Mouse (Mus musculus): ENCODE results near the gene Tssc4.
A peak's percentile ranks its signal among the peaks of the same experiment; 100 is the strongest.

Gene Tssc4

GRCm38 (mm10) chr7:143068882-143069591 lies at the start of gene Tssc4:
Gene Tssc4, plus strand, starts transcription at chr7:143069249.
- peak; percentile 98 to 99 for DNase-seq (ENCODE audit: low spot score in 2 of 2)

GRCm38 (mm10) chr7:143020040-143020439 lies 49.0 kb upstream of the Tssc4 start:
- no peak for DNase-seq (ENCODE audit: low spot score in 2 of 2)

GRCm38 (mm10) chr7:143020764-143021163 lies 48.3 kb upstream of the Tssc4 start:
- no peak for DNase-seq (ENCODE audit: low spot score in 2 of 2)

GRCm38 (mm10) chr7:143021356-143022164 lies 47.5 kb upstream of the Tssc4 start:
- no peak for DNase-seq (ENCODE audit: low spot score in 2 of 2)

DNA sequence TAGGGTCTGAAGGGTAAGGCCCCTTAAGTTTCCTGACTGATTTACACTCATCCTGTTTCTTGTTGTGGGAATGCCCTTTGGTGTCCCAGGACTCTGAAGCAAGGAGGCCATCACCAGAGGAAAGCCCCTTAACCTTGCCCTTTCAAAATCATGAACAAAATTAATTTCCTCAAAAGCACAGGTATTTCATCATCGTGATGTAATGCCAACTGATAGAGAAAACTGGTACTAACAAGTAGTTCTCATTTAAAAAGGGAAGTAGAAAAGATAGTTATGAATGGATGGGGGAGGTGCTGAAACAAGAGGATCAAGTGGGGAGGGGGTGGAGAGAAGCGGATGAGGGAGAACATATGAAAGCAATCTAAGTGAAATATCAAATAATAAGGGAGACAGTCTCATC lies 45.5 kb upstream of the Tssc4 start:
- no peak for DNase-seq (ENCODE audit: low spot score in 2 of 2)

DNA sequence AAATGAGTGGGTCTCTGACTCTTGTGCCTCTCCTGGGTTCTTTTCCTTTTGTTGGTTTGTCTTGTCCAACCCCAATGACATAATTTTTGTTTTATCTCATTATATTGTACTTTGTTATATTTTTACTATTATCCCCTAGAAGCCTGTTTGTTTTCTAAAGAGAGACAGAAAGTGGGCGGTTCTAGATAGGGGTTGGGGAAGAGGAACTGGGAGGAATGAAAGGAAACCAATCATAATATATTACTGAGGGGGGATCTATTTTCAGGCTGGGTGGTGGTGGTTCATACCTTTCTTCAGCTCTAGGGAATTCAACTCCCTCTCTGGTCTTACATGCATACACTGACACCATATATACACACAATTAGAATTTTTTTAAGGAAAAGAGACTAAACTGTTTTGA lies 44.8 kb upstream of the Tssc4 start:
- DNase-seq (ENCODE audit: low spot score in 2 of 2) = no peak

- DNase-seq (ENCODE audit: low spot score in 2 of 2) = no peak
These were observed 43.6 kb upstream of the Tssc4 start for GRCm38 (mm10) chr7:143025496-143025895.

- no peak for DNase-seq (ENCODE audit: low spot score in 2 of 2)
These were observed 41.9 kb upstream of the Tssc4 start for GRCm38 (mm10) chr7:143027196-143027595.

DNA sequence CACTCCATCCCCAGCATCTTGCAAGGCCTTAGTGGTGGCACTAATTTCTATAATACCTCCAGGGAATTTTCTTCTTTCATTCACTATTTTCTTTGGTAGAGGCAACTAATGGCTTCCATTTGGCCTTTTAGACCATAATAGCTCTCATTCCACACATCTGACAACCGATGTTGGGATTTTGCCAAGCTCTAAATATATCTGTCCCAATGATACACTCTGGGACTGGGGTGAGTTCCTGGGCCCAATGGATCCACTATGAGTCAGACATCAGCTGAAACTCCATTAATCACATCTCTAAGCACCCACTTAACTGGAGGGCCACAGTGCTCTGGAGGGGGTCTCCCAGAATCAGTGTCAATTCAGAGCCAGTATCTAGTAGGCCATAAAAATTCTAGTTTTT lies 37.2 kb upstream of the Tssc4 start:
- no peak for DNase-seq (ENCODE audit: low spot score in 2 of 2)

- DNase-seq (ENCODE audit: low spot score in 2 of 2) = no peak
These were observed 35.5 kb upstream of the Tssc4 start for GRCm38 (mm10) chr7:143033581-143033980.

- DNase-seq (ENCODE audit: low spot score in 2 of 2) = no peak
These were observed 34.9 kb upstream of the Tssc4 start for GRCm38 (mm10) chr7:143034112-143034511.

- DNase-seq (ENCODE audit: low spot score in 2 of 2) = no peak
These were observed 34.3 kb upstream of the Tssc4 start for GRCm38 (mm10) chr7:143034519-143035450.

- DNase-seq (ENCODE audit: low spot score in 2 of 2) = no peak
These were observed 32.3 kb upstream of the Tssc4 start for GRCm38 (mm10) chr7:143036787-143037186.

DNA sequence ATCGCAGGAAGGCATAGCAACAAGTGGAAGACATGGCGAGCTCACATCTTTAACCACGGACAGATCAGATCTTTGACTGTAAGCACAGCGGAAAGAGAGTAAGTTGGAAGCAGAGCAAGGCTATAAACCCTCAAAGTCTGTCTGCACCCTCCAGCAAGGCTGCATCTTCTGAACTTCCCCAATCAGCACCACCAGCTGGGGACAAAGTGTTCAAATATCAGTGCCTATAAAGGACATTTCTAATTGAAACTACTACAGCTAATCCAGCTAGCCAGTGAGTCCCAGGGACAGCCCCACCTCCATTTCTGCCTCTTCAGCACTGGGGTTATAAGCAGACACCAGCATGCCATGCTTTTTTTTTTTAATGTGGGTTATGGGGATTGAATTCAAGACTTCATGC lies 31.7 kb upstream of the Tssc4 start:
- no peak for DNase-seq (ENCODE audit: low spot score in 2 of 2)

DNA sequence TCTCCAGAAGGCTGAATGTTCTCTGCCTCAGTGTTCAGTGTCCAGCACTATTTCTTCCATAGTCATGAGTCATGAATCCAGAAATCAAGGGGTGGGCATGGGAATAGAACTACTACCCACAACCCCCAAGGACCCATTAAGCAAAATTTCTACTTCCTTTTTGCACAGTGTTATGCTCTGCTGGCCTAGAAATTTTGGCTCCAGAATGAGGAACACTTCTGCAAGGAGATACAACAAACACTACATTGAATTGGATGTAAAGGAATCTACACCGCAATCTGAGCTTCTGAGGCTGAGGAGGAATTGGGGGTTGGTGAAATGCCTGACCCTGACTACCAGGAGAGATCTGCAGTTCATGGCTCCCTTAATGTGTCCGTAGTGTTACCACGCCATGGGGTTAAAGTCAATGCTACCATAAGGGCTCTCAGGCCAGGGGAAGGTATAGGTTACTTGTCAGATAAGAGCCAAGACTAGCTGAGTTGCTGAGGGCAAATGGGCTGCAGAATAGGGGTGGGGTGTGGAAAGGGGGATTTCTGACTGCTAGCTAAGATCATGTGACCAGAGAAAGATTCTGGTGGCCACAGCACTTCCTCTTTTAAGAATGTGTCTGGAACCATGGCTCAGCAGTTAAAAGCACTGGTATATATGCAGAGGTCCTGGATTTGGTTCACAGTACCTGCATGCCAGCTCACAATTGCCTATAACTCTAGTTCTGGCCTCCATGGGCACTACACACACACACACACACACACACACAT lies 30.7 kb upstream of the Tssc4 start:
- no peak for DNase-seq (ENCODE audit: low spot score in 2 of 2)

- no peak for DNase-seq (ENCODE audit: low spot score in 2 of 2)
These were observed 28.5 kb upstream of the Tssc4 start for GRCm38 (mm10) chr7:143040561-143040960.

DNA sequence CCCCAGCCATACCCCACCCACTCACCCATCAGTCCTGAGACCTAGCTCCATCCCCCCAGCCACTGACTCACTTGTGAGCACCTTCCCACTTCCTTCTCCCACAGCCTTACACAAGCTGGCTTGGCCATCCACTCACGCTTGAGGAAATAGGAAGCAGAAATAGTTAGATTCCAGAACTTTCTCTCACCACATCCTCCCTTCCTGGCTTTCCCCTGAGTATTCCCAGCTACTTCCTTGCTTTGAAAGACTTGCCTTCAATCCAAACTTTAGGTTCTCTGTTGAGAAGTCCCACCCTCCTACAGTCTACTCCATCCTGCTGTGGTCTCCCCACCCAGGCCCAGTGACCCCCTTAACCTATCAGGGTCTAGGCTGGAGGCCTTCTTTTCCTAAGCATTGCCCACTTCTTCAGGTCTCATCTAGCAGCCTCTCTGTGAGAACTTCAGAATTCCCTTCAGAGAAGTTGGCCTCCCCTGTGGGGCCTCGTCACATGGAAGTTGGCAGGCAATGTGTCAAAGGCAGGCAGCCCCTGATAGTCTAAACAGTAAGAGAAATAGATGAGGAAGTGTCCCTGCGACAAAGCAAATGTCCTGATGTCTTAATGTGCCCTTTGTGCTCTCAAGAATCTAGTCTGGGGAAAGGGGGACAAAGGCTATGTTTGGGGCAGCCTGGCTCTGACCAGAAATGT lies 27.8 kb upstream of the Tssc4 start:
- no peak for DNase-seq (ENCODE audit: low spot score in 2 of 2)

- no peak for DNase-seq (ENCODE audit: low spot score in 2 of 2)
These were observed 27.0 kb upstream of the Tssc4 start for GRCm38 (mm10) chr7:143042089-143042488.

DNA sequence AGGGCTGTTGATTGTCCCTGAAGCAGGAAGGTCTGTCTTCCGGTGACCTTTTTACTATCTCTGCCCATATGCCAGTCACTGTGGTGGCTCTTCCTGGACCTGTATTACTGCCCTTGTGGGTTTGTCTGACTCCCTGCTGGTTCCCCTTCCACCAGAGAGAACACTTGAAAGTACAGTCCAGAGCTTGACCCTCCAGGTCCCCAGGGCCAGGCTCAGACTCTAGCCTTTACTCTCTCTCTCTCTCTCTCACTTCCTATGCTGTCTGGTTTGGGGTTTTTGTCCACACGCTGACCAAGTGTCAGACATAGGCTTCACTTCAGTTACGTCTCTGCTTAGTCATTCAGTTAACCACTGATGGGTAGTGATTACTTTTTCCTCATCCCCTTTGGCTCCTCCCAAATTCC lies 26.1 kb upstream of the Tssc4 start:
- DNase-seq (ENCODE audit: low spot score in 2 of 2) = no peak

GRCm38 (mm10) chr7:143044049-143044825 lies 24.8 kb upstream of the Tssc4 start:
- no peak for DNase-seq (ENCODE audit: low spot score in 2 of 2)
